Mouse (Mus musculus) left cerebral cortex, adult 11 months (tissue): ENCODE measurements around the gene Tceal7.
"Not testable (repeated sequence)": the region's sequence is repeated elsewhere in the genome, so short reads cannot be mapped to it uniquely, and the experiment has no call there.

Experiments used
- DNase-seq: peaks from one replicate; pipeline ENCODE4 v3.0.0; 2022; ENCODE audit warnings: low spot score

The Tceal7 gene

GRCm38 (mm10) chrX:136248811-136249210 lies 34.2 kb downstream of the Tceal7 start:
- DNase-seq: no peak

GRCm38 (mm10) chrX:136249671-136250070 lies 35.1 kb downstream of the Tceal7 start:
- no peak for DNase-seq

GRCm38 (mm10) chrX:136252023-136252729 lies 37.6 kb downstream of the Tceal7 start:
- DNase-seq: no peak

GRCm38 (mm10) chrX:136267720-136268119 lies 53.1 kb downstream of the Tceal7 start:
- no peak for DNase-seq

DNA sequence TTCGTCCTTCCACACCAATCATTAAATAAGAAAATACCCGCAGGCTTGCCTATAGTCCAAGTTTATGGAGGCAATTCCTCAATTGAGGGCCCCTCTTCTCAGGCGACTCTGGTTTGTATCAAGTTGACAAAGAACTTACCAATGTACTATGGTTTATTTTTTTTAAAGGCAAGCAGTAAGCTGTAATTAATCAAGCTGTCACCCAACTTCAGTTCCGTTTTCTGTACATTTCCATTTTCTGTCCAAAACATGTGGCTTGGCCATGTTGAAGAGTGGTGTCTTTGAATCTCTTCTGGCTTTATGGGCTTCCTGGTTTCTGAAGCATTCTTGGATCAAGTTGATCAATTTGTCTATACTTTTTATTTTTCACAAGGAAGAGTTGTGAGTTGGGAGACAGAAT lies 53.6 kb downstream of the Tceal7 start:
- DNase-seq: no peak

DNA sequence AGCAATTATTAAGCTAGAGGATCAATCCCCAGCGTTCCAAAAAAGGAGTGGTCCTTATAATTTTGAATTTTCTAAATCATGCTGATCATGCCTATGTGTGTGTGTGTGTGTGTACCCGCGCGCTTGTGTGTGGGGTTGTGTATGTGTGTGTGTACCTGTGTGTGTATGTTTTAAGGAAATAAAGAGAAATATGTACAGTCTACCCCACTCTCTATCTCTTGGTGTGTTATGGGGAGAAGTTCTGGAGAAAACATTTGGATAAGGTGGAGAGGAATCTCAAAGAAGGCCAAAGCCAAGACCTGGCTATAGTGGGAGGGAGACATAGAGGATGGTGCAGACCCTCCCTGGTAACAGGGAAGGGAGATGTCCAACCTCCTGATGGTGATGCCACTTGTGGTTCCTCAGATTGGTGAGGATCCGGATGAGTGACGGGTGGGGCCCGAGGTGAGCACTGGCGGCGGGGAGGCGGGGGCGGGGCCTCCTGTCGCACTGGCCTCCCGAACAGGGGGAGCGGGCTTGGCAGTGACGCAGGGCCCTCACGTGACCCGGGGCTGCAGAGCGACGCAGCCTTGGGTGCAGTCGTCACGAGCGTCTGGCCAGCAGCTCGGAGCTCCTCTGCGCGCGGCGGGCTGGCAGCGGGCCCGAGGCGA lies 55.3 kb downstream of the Tceal7 start, which contains the start of gene Bex3:
Bex3 (plus strand) TSS at position 511 of the 650 bp plus-strand sequence.
- not testable (repeated sequence) for DNase-seq

- DNase-seq: not testable (repeated sequence)
Measured at GRCm38 (mm10) chrX:136270393-136271111, 56.0 kb downstream of the Tceal7 start.

DNA sequence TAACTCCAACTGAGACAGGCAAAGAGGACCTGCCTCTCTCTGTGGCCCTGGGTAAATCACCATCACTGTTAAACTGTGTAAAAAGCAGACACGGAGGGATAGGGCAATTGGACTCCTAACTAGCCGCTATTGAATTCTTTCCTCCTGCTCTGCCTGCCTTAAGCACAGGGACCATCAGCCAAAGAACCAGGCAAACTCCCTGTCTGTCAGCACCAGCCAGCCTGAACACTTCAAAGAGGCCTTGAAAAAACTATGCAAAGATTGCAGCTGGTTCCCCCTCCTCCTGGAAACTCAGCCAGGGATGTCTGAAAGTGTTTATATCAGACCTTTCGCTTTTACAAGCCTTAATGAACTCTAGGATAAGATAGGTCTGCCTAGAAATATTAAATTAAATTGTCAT lies 60.0 kb downstream of the Tceal7 start:
- DNase-seq: no peak

DNA sequence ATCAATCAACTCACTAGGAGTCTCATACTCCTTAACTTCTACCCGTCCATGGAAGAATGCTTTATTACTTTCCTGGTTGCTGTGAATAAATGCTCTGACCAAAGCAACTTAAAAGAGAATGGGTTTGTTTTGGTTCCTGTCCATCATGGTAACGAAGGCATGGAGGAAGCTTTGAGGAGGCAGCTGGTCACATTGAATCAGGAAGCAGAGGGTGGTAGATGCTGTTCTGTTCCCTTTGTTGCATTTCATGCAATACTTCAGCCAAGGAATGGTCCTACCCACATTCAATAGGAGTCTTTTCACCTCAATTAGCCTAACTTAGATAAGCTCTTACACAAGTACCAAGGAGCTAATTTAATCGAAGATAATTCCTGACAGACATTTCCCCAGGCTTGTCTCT lies 60.8 kb downstream of the Tceal7 start:
- DNase-seq: no peak
